Mouse (Mus musculus): Measurements from ENCODE around the gene Cks2. TPM values are rescaled to one million over a fixed set of nuclear protein-coding genes. Genes with fewer than 3 reads are reported as not detected.

Gene Cks2
- total RNA-seq, 2 experiments from 2014 or later: 14.5 to 17.7 TPM

GRCm38 (mm10) chr13:51681076-51681475 is 36.0 kb downstream of the Cks2 start:
- no peak for DNase-seq

GRCm38 (mm10) chr13:51681634-51682033 is 36.6 kb downstream of the Cks2 start:
- no peak for DNase-seq

- DNase-seq: no peak
These were observed 40.4 kb downstream of the Cks2 start for GRCm38 (mm10) chr13:51685290-51685966.

- no peak for DNase-seq
These were observed 41.9 kb downstream of the Cks2 start for GRCm38 (mm10) chr13:51686966-51687365.

- DNase-seq: no peak
These were observed 43.7 kb downstream of the Cks2 start for GRCm38 (mm10) chr13:51688688-51689087.

GRCm38 (mm10) chr13:51696481-51696880 is 51.4 kb downstream of the Cks2 start:
- DNase-seq: no peak

GRCm38 (mm10) chr13:51697455-51697854 is 52.4 kb downstream of the Cks2 start:
- no peak for DNase-seq

- no peak for DNase-seq
These were observed 52.9 kb downstream of the Cks2 start for GRCm38 (mm10) chr13:51697897-51698296.

GRCm38 (mm10) chr13:51698318-51698717 is 53.3 kb downstream of the Cks2 start:
- no peak for DNase-seq

Other genes starting within 250 kb of the Cks2 start
- 10 to 100 TPM; 14.6 to 21.7 TPM for gene S1pr3, start 236.6 kb upstream of the Cks2 start, total RNA-seq (2021)
- 1 to 10 TPM; 3.0 to 4.1 TPM for gene Shc3, start 75.8 kb upstream of the Cks2 start, total RNA-seq (2021)
- gene Secisbp2, start 6.5 kb downstream of the Cks2 start, total RNA-seq (2021): 10 to 100 TPM in 1 of 2 experiments, 1 to 10 TPM in 1; 9.8 to 14.0 TPM
- 100 to 1,000 TPM; 125 to 130 TPM for gene Sema4d, start 148.5 kb downstream of the Cks2 start, total RNA-seq (2021)
- gene Gadd45g, start 201.4 kb downstream of the Cks2 start, total RNA-seq (2021): 10 to 100 TPM in 1 of 2 experiments, 1 to 10 TPM in 1; 8.5 to 33.5 TPM

Measured in gastrocnemius, postnatal 10 days (tissue).